Mouse (Mus musculus): ENCODE data around the gene Ndufa8. TPM values are rescaled to one million over a fixed set of nuclear protein-coding genes. Genes with fewer than 3 reads are reported as not detected.

Gene Ndufa8
- polyA plus RNA-seq, 1 experiment from 2014 or later, result 200 TPM

DNA sequence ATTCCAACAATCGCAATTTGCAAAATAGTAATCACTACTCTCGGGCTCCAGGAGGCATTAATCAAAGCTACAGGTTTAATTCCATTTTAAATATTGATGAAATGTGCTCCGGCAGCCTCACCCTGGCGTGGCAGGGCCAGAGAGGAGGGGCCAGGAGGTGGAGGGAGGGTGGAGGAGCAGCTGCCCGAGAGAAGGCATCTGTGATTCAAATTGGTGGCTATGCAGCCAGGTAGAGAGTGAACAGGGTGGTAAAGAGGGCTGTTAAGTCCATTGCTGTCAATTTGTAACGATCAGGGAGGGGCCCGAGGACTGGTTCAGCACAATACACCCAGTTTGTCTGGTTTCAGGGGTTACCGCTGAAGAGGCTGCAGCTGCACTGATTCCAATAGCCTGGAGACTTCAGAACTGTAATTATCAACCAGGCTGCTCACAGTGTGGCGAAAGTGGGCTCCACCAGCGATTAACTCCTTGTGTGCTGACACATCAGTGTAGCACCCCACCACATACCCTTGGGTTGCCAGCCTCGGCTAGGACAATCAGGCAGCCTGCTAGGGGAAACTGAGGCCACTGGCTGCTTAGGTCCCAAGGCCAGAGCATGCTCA is 28.1 kb upstream of the Ndufa8 start:
- no peak overlapping the region for H3K27ac ChIP-seq
- peaks cover 37% of the 10 kb centered on the region for H3K4me1 ChIP-seq
- no peak for ATAC-seq (ENCODE audit: low FRiP score, low read depth)
- peak overlapping the region; percentile 49 for H3K4me2 ChIP-seq (replicated peaks)
- no peaks in the 10 kb centered on the region for H3K27me3 ChIP-seq
- H3K36me3 ChIP-seq, result no peaks in the 10 kb centered on the region
- 12% methylated on average over 11 of the region's 11 CpGs for WGBS
- H3K9ac ChIP-seq, result peak overlapping the region; percentile 25; the same call in 1 of the 2 replicates
- H3K9me3 ChIP-seq, result no peaks in the 10 kb centered on the region
- H3K4me3 ChIP-seq, result no peak overlapping the region

DNA sequence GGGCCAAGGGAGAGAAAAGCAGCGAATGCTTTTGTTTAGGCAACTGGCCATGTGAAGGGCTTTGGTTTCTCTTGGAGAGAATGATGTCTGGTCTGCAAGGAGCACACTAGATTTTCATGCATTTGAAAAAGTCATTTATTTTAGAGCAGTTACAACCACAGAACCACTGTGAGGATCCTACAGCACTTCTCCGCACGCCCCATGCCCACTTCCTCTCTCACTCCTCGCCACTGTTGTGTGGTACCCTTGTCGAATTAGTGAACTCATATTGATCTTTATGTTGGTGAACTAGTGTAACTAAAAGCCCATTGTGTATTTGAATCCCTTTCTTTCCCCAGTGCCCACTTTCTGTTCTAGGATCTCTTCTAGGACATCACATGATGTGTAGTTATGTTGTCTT is 26.0 kb upstream of the Ndufa8 start:
- peaks cover 27% of the 10 kb centered on the region for H3K4me1 ChIP-seq
- ATAC-seq (ENCODE audit: low FRiP score, low read depth), result no peak
- no peaks in the 10 kb centered on the region for H3K36me3 ChIP-seq
- no peaks in the 10 kb centered on the region for H3K27me3 ChIP-seq
- no peak overlapping the region for H3K4me2 ChIP-seq (replicated peaks)
- no peak overlapping the region for H3K9ac ChIP-seq
- H3K27ac ChIP-seq, result no peak overlapping the region
- no peaks in the 10 kb centered on the region for H3K9me3 ChIP-seq
- 84% methylated on average over 5 of the region's 5 CpGs for WGBS
- no peak overlapping the region for H3K4me3 ChIP-seq

DNA sequence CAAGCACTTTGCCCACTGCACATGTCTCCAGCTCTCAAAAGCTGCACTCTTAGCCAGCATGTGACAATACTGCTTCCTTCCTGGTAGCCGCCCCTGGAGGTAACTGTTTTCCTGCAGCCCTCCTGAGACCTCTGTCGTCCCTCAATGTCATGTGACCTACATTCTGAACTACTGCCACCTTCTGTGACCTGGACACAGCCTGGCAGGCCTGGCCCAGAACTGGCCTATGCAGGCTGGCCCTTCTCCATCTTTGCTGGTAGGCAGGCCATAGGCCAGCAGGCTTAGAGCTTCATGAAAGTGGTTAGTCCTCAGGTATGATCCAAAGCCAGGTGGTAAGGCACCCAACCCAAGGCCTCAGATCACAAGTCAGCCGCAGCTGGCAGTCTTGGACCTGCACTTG is 24.6 kb upstream of the Ndufa8 start:
- Histone ChIP-seq H3K36me3 (no peaks in the 10 kb centered on the region), H3K27ac (no peak overlapping the region), H3K4me2 (replicated peaks) (no peak overlapping the region), H3K4me3 (no peak overlapping the region), H3K4me1 (peaks cover 19% of the 10 kb centered on the region), H3K27me3 (no peaks in the 10 kb centered on the region), H3K9ac (no peak overlapping the region), H3K9me3 (no peaks in the 10 kb centered on the region)
- ATAC-seq (ENCODE audit: low FRiP score, low read depth), result no peak
- 56% methylated on average over 3 of the region's 3 CpGs for WGBS

DNA sequence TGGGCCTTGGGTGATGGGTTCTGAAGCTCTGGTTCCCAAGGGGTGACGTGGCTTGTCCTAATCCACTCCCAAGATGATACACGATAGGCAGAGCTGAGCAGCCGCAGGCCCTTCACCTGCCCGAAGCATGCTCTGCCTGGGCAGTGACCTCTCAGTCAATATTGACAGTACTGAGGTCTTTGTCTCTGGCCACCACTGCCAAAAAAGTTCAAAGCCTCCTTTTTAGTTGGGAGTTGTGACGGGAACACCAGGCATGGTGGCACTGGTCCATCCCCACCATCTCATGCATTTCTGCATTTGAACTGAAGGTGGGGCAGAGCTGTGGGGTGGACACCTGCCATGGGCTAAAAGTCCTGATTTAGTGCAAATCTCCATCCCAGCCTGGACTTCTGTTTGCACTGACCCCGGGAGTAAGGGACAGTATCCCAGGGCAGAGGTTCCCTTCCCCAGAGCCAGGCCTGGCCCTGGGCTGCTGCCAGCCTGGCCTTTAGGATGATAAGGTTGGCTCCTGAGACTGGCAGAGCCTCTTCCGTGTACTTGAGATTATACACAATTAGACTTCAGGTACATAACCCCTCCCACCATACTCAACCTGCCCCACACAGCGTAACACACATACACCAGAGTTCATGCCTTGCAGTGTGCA is 22.6 kb upstream of the Ndufa8 start:
- Histone ChIP-seq H3K4me1 (no peaks in the 10 kb centered on the region), H3K36me3 (no peaks in the 10 kb centered on the region), H3K4me2 (replicated peaks) (no peak overlapping the region), H3K27ac (no peak overlapping the region), H3K27me3 (no peaks in the 10 kb centered on the region), H3K4me3 (no peak overlapping the region), H3K9me3 (no peaks in the 10 kb centered on the region), H3K9ac (no peak overlapping the region)
- WGBS, result 74% methylated on average over 8 of the region's 8 CpGs
- no peak for ATAC-seq (ENCODE audit: low FRiP score, low read depth)

DNA sequence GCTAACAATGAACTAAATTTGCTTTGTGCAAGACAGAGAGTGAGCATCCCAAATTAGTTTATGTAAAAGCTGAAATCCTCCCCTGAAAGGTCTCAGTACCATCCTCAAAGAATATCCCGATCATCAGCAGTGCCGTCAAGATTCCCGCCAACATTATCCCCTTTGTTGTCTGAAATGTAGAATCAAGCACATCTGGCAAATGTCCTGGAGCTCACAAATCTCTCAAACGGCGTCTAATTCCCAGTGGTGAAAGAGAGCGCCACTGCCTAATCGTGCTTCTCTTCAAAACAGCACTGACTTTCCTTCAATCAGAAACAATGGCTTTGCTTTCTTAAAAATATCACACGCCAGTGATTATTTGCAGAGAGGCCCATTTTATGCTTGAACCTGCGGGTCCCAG is 17.9 kb upstream of the Ndufa8 start:
- no peaks in the 10 kb centered on the region for H3K36me3 ChIP-seq
- no peak overlapping the region for H3K27ac ChIP-seq
- no peak for ATAC-seq (ENCODE audit: low FRiP score, low read depth)
- H3K4me2 ChIP-seq (replicated peaks), result no peak overlapping the region
- H3K27me3 ChIP-seq, result no peaks in the 10 kb centered on the region
- H3K4me3 ChIP-seq, result no peak overlapping the region
- no peaks in the 10 kb centered on the region for H3K9me3 ChIP-seq
- H3K4me1 ChIP-seq, result no peaks in the 10 kb centered on the region
- H3K9ac ChIP-seq, result no peak overlapping the region
- WGBS, result 44% methylated on average over 9 of the region's 9 CpGs

DNA sequence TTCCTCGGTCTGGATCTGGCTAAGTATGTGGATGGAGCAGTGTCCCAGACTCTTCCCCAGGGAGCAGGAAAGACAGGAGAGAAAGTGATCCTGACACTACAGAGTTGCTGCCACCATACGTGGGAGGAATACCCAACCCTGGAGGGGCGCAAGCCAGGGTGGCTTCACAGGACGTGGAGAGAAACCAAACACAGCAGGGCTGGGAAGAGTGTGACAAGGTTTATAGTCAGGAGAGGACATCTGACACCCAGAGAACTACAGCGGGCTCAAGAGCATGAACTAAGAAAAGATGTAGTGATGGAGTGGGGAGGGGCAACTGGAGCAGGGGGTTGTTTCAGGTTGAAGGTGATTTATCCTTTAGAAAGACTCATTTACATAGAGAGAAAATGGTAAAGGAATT is 12.2 kb upstream of the Ndufa8 start:
- no peaks in the 10 kb centered on the region for H3K4me1 ChIP-seq
- no peak overlapping the region for H3K27ac ChIP-seq
- ATAC-seq (ENCODE audit: low FRiP score, low read depth), result no peak
- no peak overlapping the region for H3K4me2 ChIP-seq (replicated peaks)
- no peak overlapping the region for H3K4me3 ChIP-seq
- H3K9ac ChIP-seq, result no peak overlapping the region
- H3K27me3 ChIP-seq, result no peaks in the 10 kb centered on the region
- no peaks in the 10 kb centered on the region for H3K36me3 ChIP-seq
- WGBS, result 50% methylated on average over 5 of the region's 5 CpGs
- H3K9me3 ChIP-seq, result no peaks in the 10 kb centered on the region

DNA sequence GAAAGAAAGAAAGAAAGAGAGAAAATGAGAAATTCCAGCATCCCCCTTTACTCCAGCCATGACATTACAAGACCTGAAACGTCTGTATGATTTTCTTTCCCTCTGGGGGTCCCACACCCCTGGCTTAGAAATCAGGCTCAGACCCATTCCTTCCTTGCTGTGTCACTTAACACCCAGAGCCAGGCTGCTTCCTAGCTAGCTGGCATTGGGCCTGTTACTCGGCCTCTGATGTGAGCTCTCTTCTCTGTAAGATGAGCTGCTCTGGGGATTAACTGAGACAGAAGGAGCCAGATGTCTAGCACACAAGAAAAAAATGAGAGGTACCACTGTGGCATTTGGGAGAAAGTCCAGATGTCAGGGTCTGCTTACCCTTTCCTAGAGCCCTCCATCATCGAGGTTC is 7.0 kb upstream of the Ndufa8 start:
- no peak overlapping the region for H3K27ac ChIP-seq
- ATAC-seq (ENCODE audit: low FRiP score, low read depth), result no peak
- WGBS, result 25% methylated on average over 3 of the region's 3 CpGs

DNA sequence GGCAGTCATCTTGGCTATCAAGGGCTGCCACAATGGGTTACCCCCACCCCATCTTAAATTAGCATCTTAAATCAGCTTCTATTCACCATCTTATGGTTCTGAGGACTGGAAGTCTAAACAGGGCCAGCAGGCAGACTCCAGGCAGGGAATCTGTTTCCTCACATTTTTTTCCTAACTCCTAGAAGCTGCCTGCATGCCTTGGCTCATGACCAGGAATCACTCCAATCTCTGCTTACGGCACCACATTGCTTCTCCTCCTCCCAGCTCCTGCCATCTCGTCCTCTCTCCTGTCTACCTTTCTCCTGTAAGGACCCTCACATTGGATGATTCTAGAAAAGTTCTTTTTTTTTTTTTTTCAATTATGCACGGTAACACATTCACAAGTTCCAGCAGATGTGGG is 4.0 kb upstream of the Ndufa8 start:
- H3K9me3 ChIP-seq, result no peaks in the 10 kb centered on the region
- H3K4me1 ChIP-seq, result peaks cover 6% of the 10 kb centered on the region
- H3K4me3 ChIP-seq, result no peak overlapping the region
- no peak overlapping the region for H3K27ac ChIP-seq
- no peak for ATAC-seq (ENCODE audit: low FRiP score, low read depth)
- 43% methylated on average over 3 of the region's 3 CpGs for WGBS
- H3K9ac ChIP-seq, result no peak overlapping the region; the same call in 1 of the 2 replicates
- H3K27me3 ChIP-seq, result peaks cover 3% of the 10 kb centered on the region; the same call in 1 of the 2 replicates
- no peak overlapping the region for H3K4me2 ChIP-seq (replicated peaks)
- no peaks in the 10 kb centered on the region for H3K36me3 ChIP-seq

More for the DNA sequence above, 7.0 kb upstream of the Ndufa8 start:
- no peaks in the 10 kb centered on the region for H3K4me1 ChIP-seq
- no peak overlapping the region for H3K4me3 ChIP-seq
- H3K4me2 ChIP-seq (replicated peaks), result no peak overlapping the region
- no peaks in the 10 kb centered on the region for H3K36me3 ChIP-seq
- H3K9me3 ChIP-seq, result no peaks in the 10 kb centered on the region
- peaks cover 3% of the 10 kb centered on the region; the same call in 1 of the 2 replicates for H3K27me3 ChIP-seq
- H3K9ac ChIP-seq, result no peak overlapping the region

DNA sequence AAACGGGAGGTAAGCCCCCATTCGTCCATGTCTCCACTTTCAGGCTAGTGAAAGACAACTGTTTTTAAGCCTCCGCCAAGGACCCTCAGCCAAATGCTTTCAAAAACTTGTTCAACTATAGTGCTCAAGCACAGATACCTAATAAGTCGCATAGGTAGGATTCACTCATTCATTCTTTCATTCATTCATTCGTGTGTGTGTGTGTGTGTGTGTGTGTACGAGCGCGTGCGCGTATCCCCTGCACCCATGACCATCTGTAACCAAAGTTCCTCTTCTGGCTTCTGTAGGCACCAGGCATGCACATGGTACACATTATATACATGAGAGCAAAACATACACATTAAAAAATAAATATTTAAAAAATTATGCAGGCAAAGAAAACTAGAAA is 355 bp upstream of the Ndufa8 start:
- no peaks in the 10 kb centered on the region for H3K9me3 ChIP-seq
- peak overlapping the region; percentile 74 for H3K4me2 ChIP-seq (replicated peaks)
- peaks cover 3% of the 10 kb centered on the region; the same call in 1 of the 2 replicates for H3K27me3 ChIP-seq
- H3K4me1 ChIP-seq, result peaks cover 15% of the 10 kb centered on the region
- H3K36me3 ChIP-seq, result no peaks in the 10 kb centered on the region
- 44% methylated on average over 10 of the region's 10 CpGs for WGBS
- no peak overlapping the region for H3K9ac ChIP-seq
- no peak overlapping the region for H3K27ac ChIP-seq
- peak overlapping the region; percentile 79 for H3K4me3 ChIP-seq
- no peak; the same call in 1 of the 2 replicates for ATAC-seq (ENCODE audit: low FRiP score, low read depth)

DNA sequence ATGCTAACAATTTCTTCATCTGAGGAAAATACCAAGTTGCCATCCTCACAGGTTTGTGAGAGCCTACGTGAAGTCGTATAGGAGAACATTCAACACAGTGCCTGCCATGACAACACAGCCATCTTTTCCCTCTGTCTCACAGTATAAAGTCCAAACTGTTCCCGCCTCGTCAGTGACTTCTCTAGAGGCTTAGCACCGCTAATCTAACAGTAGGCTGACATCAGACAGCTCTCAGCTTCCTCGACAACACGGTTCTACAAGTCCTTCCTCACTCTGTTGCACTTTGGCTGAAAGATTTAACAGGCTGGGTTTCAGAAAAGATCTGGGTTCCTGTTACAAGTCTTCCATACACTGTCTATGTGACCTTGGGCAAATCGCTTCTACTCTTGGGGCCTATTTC is 1.0 kb downstream of the Ndufa8 start:
- Histone ChIP-seq H3K4me2 (replicated peaks) (peak overlapping the region; percentile 74), H3K4me3 (peak overlapping the region; percentile 79), H3K9me3 (no peaks in the 10 kb centered on the region), H3K36me3 (peaks cover 13% of the 10 kb centered on the region), H3K27me3 (no peaks in the 10 kb centered on the region), H3K9ac (peak overlapping the region; percentile 84), H3K4me1 (peaks cover 15% of the 10 kb centered on the region), H3K27ac (no peak overlapping the region)
- WGBS, result 77% methylated on average over 8 of the region's 8 CpGs
- ATAC-seq (ENCODE audit: low FRiP score, low read depth), result no peak

DNA sequence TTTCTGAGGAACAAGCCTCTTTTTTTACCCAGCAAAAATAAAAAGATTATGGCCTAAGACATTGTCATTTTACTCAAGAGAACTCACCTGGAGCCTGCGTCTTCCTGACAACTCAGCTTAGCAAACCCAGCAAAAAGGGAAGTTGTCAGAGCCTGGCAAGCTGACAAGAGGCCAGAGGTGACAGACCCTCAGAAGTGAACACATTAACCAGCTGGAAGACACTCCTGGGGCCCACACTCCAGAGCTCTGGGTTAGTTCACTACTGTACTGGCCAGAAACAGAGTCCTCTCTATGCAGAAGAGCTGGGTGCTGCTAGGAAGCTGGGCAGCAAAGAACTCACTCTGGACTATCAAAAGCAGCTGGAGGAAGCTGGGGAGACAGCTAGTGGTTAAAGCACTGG is 8.3 kb downstream of the Ndufa8 start:
- no peak overlapping the region for H3K4me3 ChIP-seq
- H3K9me3 ChIP-seq, result no peaks in the 10 kb centered on the region
- WGBS, result 81% methylated on average over 1 of the region's 1 CpGs
- H3K27me3 ChIP-seq, result no peaks in the 10 kb centered on the region
- no peak overlapping the region for H3K4me2 ChIP-seq (replicated peaks)
- H3K9ac ChIP-seq, result no peak overlapping the region
- H3K27ac ChIP-seq, result no peak overlapping the region
- peaks cover 58% of the 10 kb centered on the region for H3K36me3 ChIP-seq
- H3K4me1 ChIP-seq, result peaks cover 4% of the 10 kb centered on the region; the same call in 1 of the 2 replicates
- ATAC-seq (ENCODE audit: low FRiP score, low read depth), result no peak

DNA sequence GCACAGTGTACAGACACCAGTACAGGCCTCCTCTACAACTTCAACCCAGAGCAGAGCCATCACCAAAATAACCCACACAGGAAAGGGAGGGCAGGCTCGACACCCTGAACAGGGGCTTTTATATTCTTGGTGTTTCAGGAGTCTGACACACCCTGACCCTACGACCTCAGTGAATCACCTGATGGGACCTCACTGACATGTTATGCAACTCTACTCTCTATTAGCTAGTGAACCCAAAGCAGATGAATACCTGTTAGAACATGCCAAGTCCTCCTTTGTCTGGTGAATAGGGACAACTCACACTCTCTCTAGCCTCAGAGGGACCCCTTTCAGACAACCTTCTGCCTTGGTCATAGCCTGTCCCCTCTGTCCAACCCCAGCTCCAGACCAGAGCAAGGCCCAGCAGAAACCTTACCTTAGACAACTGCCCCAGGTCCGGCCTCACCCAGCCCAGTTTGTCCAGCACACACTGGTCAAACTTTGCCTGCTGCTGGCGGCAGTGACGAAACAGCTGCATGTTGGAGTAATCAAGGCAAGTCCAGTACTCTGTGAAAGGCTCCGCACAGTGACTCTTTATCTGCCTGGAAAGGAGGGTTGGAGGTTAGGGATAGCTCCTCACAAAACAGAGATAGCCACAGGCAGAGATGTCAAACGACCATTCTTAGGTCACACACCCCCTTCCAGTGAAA is 9.8 kb downstream of the Ndufa8 start:
- no peak overlapping the region for H3K4me2 ChIP-seq (replicated peaks)
- no peak for ATAC-seq (ENCODE audit: low FRiP score, low read depth)
- no peak overlapping the region for H3K4me3 ChIP-seq
- H3K36me3 ChIP-seq, result peaks cover 67% of the 10 kb centered on the region
- H3K27ac ChIP-seq, result no peak overlapping the region
- no peak overlapping the region for H3K9ac ChIP-seq
- H3K4me1 ChIP-seq, result peaks cover 4% of the 10 kb centered on the region; the same call in 1 of the 2 replicates
- no peaks in the 10 kb centered on the region for H3K9me3 ChIP-seq
- H3K27me3 ChIP-seq, result no peaks in the 10 kb centered on the region
- 77% methylated on average over 7 of the region's 7 CpGs for WGBS

Data from limb, embryonic 13.5 days (tissue).